Comparison of ENCODE assay signal across 32 mouse cellular contexts in genomic region chr5:105917398-105917797, GRCm38 (mm10).
"Had no signal": no experiment of that assay in that cellular context is flagged by ENCODE, and none has a peak within 500 bp of the region (broad histone marks: within the 10 kb centered on the region; RNA-seq: fewer than 3 reads in every experiment).

No protein-coding gene starts in this region.

- DNase-seq: left cerebral cortex, postnatal 4 days; liver; liver, embryonic 13.5 days; liver, postnatal 0 days; lung, adult 18-20 months; lung, adult 2 months; lung, embryonic 14.5 days; lung, postnatal 10 days; lung, postnatal 14 days; lung, postnatal 36 days; lung, postnatal 4 days; midbrain, embryonic 14.5 days had no signal

- H3K27ac ChIP-seq: limb, embryonic 10.5 days; limb, embryonic 12.5 days; limb, embryonic 13.5 days; limb, embryonic 15.5 days; liver, embryonic 12.5 days; liver, embryonic 13.5 days; liver, embryonic 14.5 days; liver, embryonic 15.5 days; lung, embryonic 15.5 days; macrophage; midbrain, embryonic 10.5 days; midbrain, embryonic 12.5 days; midbrain, embryonic 13.5 days; midbrain, embryonic 15.5 days; neural tube, embryonic 12.5 days had no signal

- H3K4me1 ChIP-seq: limb, embryonic 10.5 days; limb, embryonic 12.5 days; limb, embryonic 13.5 days; limb, embryonic 15.5 days; liver, embryonic 15.5 days; lung, embryonic 15.5 days; midbrain, embryonic 10.5 days had no signal

- H3K4me3 ChIP-seq: limb, embryonic 10.5 days; limb, embryonic 12.5 days; limb, embryonic 13.5 days; limb, embryonic 15.5 days; liver, embryonic 12.5 days; liver, embryonic 13.5 days; liver, embryonic 15.5 days; lung, embryonic 15.5 days; megakaryocyte, embryonic 14.5 days; midbrain, embryonic 10.5 days; midbrain, embryonic 12.5 days; midbrain, embryonic 13.5 days; midbrain, embryonic 15.5 days; myocyte; neural tube, embryonic 12.5 days had no signal

- H3K9ac ChIP-seq: limb, embryonic 12.5 days; limb, embryonic 13.5 days; limb, embryonic 15.5 days; liver, embryonic 12.5 days; liver, embryonic 13.5 days; liver, embryonic 14.5 days; liver, embryonic 15.5 days; liver, postnatal 0 days; lung, embryonic 14.5 days; lung, embryonic 15.5 days; midbrain, embryonic 12.5 days; midbrain, embryonic 13.5 days; midbrain, embryonic 15.5 days; neural tube, embryonic 12.5 days had no signal

- H3K4me2 ChIP-seq: limb, embryonic 12.5 days; limb, embryonic 13.5 days; limb, embryonic 15.5 days; liver, embryonic 11.5 days; liver, embryonic 12.5 days; liver, embryonic 13.5 days; liver, embryonic 15.5 days; lung, embryonic 14.5 days; lung, embryonic 15.5 days; midbrain, embryonic 11.5 days; midbrain, embryonic 12.5 days; midbrain, embryonic 13.5 days; midbrain, embryonic 15.5 days; neural tube, embryonic 12.5 days had no signal

- H3K27me3 ChIP-seq: limb, embryonic 12.5 days; limb, embryonic 13.5 days; limb, embryonic 15.5 days; liver, embryonic 12.5 days; liver, embryonic 13.5 days; liver, embryonic 15.5 days; lung, embryonic 15.5 days; megakaryocyte, embryonic 14.5 days; midbrain, embryonic 12.5 days; midbrain, embryonic 13.5 days; midbrain, embryonic 15.5 days; neural tube, embryonic 12.5 days had no signal

- H3K9me3 ChIP-seq: limb, embryonic 10.5 days; limb, embryonic 12.5 days; limb, embryonic 15.5 days; liver, embryonic 12.5 days; liver, embryonic 13.5 days; liver, embryonic 15.5 days; lung, embryonic 15.5 days; midbrain, embryonic 10.5 days; midbrain, embryonic 12.5 days; midbrain, embryonic 13.5 days; midbrain, embryonic 15.5 days; neural tube, embryonic 12.5 days had no signal

- ATAC-seq: liver, embryonic 12.5 days; liver, postnatal 0 days; lung, postnatal 0 days; midbrain, embryonic 13.5 days; midbrain, embryonic 15.5 days; midbrain, embryonic 16.5 days had no signal
